ENCODE assay signal across 30 mouse cellular contexts in the genomic region with DNA sequence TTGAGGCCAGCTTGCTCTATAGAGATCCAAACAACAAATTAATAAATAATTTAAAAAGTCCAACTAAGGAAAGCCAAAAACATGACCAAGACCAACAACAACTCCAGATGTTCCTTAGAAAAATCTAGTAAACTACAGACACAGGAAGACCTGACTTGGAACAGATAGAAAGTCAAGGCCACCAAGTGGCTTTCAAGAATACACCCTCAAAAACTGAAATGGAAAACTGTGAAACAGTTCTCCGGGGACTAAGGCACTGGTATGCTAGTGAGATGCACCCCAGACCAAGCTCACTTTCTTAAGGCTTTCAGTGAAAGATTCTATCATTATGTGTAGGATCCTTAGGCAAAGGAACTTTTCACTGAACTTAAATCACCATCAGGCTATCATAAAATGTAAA.
"Had no signal": no experiment of that assay in that cellular context is flagged by ENCODE, and none has a peak within 500 bp of the region (broad histone marks: within the 10 kb centered on the region; RNA-seq: fewer than 3 reads in every experiment).

No protein-coding gene starts in this region.

- H3K4me3 ChIP-seq: left cerebral cortex, adult 2 months; limb, embryonic 10.5 days; limb, embryonic 12.5 days; limb, embryonic 13.5 days; limb, embryonic 15.5 days; liver, embryonic 12.5 days; liver, embryonic 13.5 days; liver, embryonic 15.5 days; lung, embryonic 15.5 days; megakaryocyte, embryonic 14.5 days; midbrain, embryonic 10.5 days; midbrain, embryonic 12.5 days; midbrain, embryonic 13.5 days; midbrain, embryonic 15.5 days had no signal

- H3K27me3 ChIP-seq: limb, embryonic 12.5 days; liver, embryonic 12.5 days; liver, embryonic 13.5 days; lung, embryonic 15.5 days; megakaryocyte, embryonic 14.5 days; midbrain, embryonic 12.5 days; midbrain, embryonic 13.5 days; midbrain, embryonic 15.5 days had no signal

- H3K36me3 ChIP-seq: limb, embryonic 13.5 days; limb, embryonic 15.5 days; liver, embryonic 13.5 days; liver, embryonic 15.5 days; lung, embryonic 15.5 days; midbrain, embryonic 12.5 days; midbrain, embryonic 13.5 days; midbrain, embryonic 15.5 days had no signal

- H3K27ac ChIP-seq: left cerebral cortex, adult 2 months; limb, embryonic 10.5 days; limb, embryonic 12.5 days; limb, embryonic 13.5 days; limb, embryonic 15.5 days; liver, embryonic 12.5 days; liver, embryonic 13.5 days; liver, embryonic 14.5 days; liver, embryonic 15.5 days; lung, embryonic 15.5 days; macrophage; midbrain, embryonic 10.5 days; midbrain, embryonic 12.5 days; midbrain, embryonic 13.5 days; midbrain, embryonic 15.5 days had no signal

- H3K9me3 ChIP-seq: limb, embryonic 10.5 days; limb, embryonic 12.5 days; limb, embryonic 13.5 days; limb, embryonic 15.5 days; liver, embryonic 12.5 days; liver, embryonic 13.5 days; liver, embryonic 15.5 days; lung, embryonic 15.5 days; megakaryocyte, embryonic 14.5 days; midbrain, embryonic 10.5 days; midbrain, embryonic 12.5 days; midbrain, embryonic 13.5 days; midbrain, embryonic 15.5 days had no signal

- DNase-seq: left cerebral cortex, postnatal 4 days; liver; liver, embryonic 13.5 days; liver, postnatal 0 days; lung, adult 18-20 months; lung, adult 2 months; lung, embryonic 14.5 days; lung, postnatal 10 days; lung, postnatal 14 days; lung, postnatal 36 days; lung, postnatal 4 days; midbrain, embryonic 14.5 days had no signal

- H3K9ac ChIP-seq: limb, embryonic 12.5 days; limb, embryonic 13.5 days; limb, embryonic 15.5 days; liver, embryonic 12.5 days; liver, embryonic 13.5 days; liver, embryonic 14.5 days; liver, embryonic 15.5 days; liver, postnatal 0 days; lung, embryonic 14.5 days; lung, embryonic 15.5 days; midbrain, embryonic 12.5 days; midbrain, embryonic 13.5 days; midbrain, embryonic 15.5 days had no signal

- H3K4me2 ChIP-seq: limb, embryonic 12.5 days; limb, embryonic 13.5 days; limb, embryonic 15.5 days; liver, embryonic 11.5 days; liver, embryonic 12.5 days; liver, embryonic 13.5 days; liver, embryonic 15.5 days; lung, embryonic 14.5 days; lung, embryonic 15.5 days; midbrain, embryonic 12.5 days; midbrain, embryonic 13.5 days; midbrain, embryonic 15.5 days had no signal

- ATAC-seq: liver, embryonic 12.5 days; liver, postnatal 0 days; lung, postnatal 0 days; midbrain, embryonic 13.5 days; midbrain, embryonic 15.5 days; midbrain, embryonic 16.5 days had no signal
